Mouse (Mus musculus): Measurements from ENCODE around the gene Gm26558. TPM values are rescaled to one million over a fixed set of nuclear protein-coding genes. Genes with fewer than 3 reads are reported as not detected.

Gene Gm26558
- total RNA-seq, 2 experiments from 2014 or later: 0.94 TPM; not detected in 1

Other genes with a start within 250 kb of the Gm26558 start
- under 1 TPM; 0.15 to 0.30 TPM for gene Sp5, start 187.2 kb downstream of the Gm26558 start, total RNA-seq (2021)
- under 1 TPM; 0.54 to 0.58 TPM for gene Erich2, start 153.3 kb downstream of the Gm26558 start, total RNA-seq (2021)
- 100 to 1,000 TPM; 379 TPM for gene Gad1, start 109.0 kb downstream of the Gm26558 start, total RNA-seq (2021)
- gene Gorasp2, start 532 bp downstream of the Gm26558 start, total RNA-seq (2021): 100 to 1,000 TPM; 106 TPM
- gene Tlk1, start 163.6 kb upstream of the Gm26558 start, total RNA-seq (2021): 10 to 100 TPM; 80.1 to 82.7 TPM

All from layer of hippocampus, adult 18-20 months (tissue).